Mouse (Mus musculus): Measurements from ENCODE around the gene B3gat3. TPM values are rescaled to one million over a fixed set of nuclear protein-coding genes. Genes with fewer than 3 reads are reported as not detected.

B3gat3 gene
- polyA plus RNA-seq, 1 experiment from 2014 or later, result 37.8 TPM

DNA sequence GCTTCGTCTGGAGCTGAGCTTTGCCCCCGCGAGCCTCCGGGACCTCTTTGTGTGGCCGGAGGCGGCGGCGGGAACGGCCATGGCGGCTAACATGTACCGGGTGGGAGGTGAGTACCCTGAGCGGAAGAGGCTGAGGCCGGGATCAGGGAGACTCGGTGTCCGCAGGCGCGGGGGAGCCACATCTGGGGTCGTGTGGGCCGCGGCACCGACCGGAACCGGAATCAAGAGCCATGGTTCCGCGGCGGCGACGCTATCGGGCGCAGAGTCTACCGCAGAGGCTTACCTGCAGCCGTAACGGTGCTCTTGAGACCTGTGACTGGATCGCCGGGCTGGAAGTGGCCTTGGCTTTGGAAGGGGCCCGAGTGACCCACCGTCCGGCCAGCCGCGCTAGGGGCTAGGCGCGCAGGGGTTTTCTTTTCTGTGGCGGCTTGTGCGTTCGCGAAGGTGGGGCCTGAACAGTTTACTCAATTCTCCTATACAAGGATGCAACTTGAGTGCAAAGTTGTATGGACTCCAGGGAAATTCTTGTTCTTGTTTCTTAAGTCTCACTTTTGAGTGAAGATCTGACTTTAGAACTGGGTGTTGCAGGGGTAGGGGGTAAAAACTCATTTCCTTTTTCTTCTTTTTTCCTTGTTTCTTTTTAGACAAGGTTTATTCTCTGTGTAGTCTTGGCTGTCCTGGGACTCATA, 22.2 kb downstream of the B3gat3 start:
- Histone ChIP-seq H3K9ac (peak overlapping the region; percentile 99), H3K36me3 (ENCODE audit: insufficient read depth) (peaks cover 62% of the 10 kb centered on the region), H3K9me3 (ENCODE audit: low read depth, low read length) (no peaks in the 10 kb centered on the region), H3K4me3 (ENCODE audit: low read depth, low read length) (peak overlapping the region; percentile 96), H3K4me2 (peak overlapping the region; percentile 82), H3K27ac (ENCODE audit: low read depth) (peak overlapping the region; percentile 99), H3K4me1 (ENCODE audit: insufficient read depth) (peaks cover 15% of the 10 kb centered on the region), H3K27me3 (ENCODE audit: insufficient read depth, low read length) (no peaks in the 10 kb centered on the region)
- under 1% methylated on average over 46 of the region's 46 CpGs for WGBS
- DNase-seq (peak; percentile 61), ATAC-seq (ENCODE audit: insufficient read depth) (peak; percentile 35)
- no peak for TF ChIP-seq CTCF (IDR thresholded peaks at IDR 0.05; ENCODE audit: low read depth)

DNA sequence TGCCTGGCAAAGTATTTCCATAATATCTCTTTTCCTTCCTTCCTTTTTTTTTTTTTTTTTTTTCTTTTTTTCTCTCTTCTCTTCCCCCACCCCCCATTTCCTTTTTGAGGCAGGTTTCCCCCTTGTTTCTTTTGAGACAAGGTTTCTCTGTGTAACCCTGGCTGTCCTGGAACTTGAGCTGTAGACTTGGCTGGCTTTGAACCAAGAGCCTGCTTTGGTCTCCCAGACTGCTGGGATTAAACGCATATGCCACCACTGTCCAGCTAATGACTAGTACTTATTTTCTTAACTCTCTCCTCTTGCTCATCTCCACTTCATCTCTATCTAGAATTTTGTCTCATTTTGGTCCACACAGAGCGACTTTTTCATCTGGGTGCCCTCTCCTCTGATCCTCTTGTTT, 22.9 kb downstream of the B3gat3 start:
- Histone ChIP-seq H3K4me1 (ENCODE audit: insufficient read depth) (peaks cover 15% of the 10 kb centered on the region), H3K9me3 (ENCODE audit: low read depth, low read length) (no peaks in the 10 kb centered on the region), H3K4me2 (peak overlapping the region; percentile 82), H3K36me3 (ENCODE audit: insufficient read depth) (peaks cover 65% of the 10 kb centered on the region), H3K27me3 (ENCODE audit: insufficient read depth, low read length) (no peaks in the 10 kb centered on the region), H3K27ac (ENCODE audit: low read depth) (peak overlapping the region; percentile 99; the same call in 1 of the 2 replicates), H3K9ac (peak overlapping the region; percentile 99), H3K4me3 (ENCODE audit: low read depth, low read length) (peak overlapping the region; percentile 96)
- 49% methylated on average over 2 of the region's 2 CpGs for WGBS
- DNase-seq (peak; percentile 15), ATAC-seq (ENCODE audit: insufficient read depth) (no peak)
- TF ChIP-seq CTCF (IDR thresholded peaks at IDR 0.05; ENCODE audit: low read depth), result no peak

DNA sequence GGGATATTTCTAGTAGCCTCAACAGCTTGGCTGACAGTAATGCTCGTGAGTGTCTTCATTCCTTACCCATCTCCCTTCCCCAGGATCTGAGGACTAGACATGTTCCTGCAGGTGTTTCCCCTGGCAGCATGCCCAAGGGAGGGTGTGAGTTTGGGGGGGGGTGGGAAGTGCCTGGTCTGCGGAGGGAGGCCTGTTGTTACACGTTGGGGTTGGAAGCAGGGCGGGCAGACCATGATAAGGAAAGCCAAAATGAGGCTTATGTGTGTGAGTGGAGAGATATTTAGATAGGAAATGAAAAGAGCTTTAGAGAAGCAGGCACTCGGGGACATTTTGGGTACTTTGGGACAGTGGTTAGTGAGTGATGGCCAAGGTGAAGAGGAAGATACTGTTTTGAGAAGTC, 23.9 kb downstream of the B3gat3 start:
- Histone ChIP-seq H3K4me3 (ENCODE audit: low read depth, low read length) (peak overlapping the region; percentile 96), H3K9ac (peak overlapping the region; percentile 99), H3K4me1 (ENCODE audit: insufficient read depth) (peaks cover 15% of the 10 kb centered on the region), H3K4me2 (peak overlapping the region; percentile 82), H3K27me3 (ENCODE audit: insufficient read depth, low read length) (no peaks in the 10 kb centered on the region), H3K9me3 (ENCODE audit: low read depth, low read length) (no peaks in the 10 kb centered on the region), H3K27ac (ENCODE audit: low read depth) (0 out of 2 replicates have a peak overlapping the region, but pooled peaks have one; percentile 19), H3K36me3 (ENCODE audit: insufficient read depth) (peaks cover 65% of the 10 kb centered on the region)
- ATAC-seq (ENCODE audit: insufficient read depth) (no peak), DNase-seq (peak; percentile 22)
- no peak for TF ChIP-seq CTCF (IDR thresholded peaks at IDR 0.05; ENCODE audit: low read depth)
- 24% methylated on average over 5 of the region's 5 CpGs for WGBS

GRCm38 (mm10) chr19:8944750-8945149, 24.6 kb downstream of the B3gat3 start:
- ATAC-seq (ENCODE audit: insufficient read depth), result no peak
- Histone ChIP-seq H3K4me3 (ENCODE audit: low read depth, low read length) (peak overlapping the region; percentile 26), H3K9me3 (ENCODE audit: low read depth, low read length) (no peaks in the 10 kb centered on the region), H3K4me1 (ENCODE audit: insufficient read depth) (peaks cover 15% of the 10 kb centered on the region), H3K27me3 (ENCODE audit: insufficient read depth, low read length) (no peaks in the 10 kb centered on the region), H3K36me3 (ENCODE audit: insufficient read depth) (peaks cover 62% of the 10 kb centered on the region), H3K4me2 (peak overlapping the region; percentile 82), H3K9ac (peak overlapping the region; percentile 37), H3K27ac (ENCODE audit: low read depth) (no peak overlapping the region)
- 23% methylated on average over 5 of the region's 5 CpGs for WGBS
- TF ChIP-seq CTCF (IDR thresholded peaks at IDR 0.05; ENCODE audit: low read depth), result no peak
- DNase-seq, result peak; percentile 93

- Histone ChIP-seq H3K27ac (ENCODE audit: low read depth) (no peak overlapping the region), H3K4me3 (ENCODE audit: low read depth, low read length) (peak overlapping the region; percentile 26), H3K4me2 (peak overlapping the region; percentile 82), H3K4me1 (ENCODE audit: insufficient read depth) (peaks cover 15% of the 10 kb centered on the region), H3K27me3 (ENCODE audit: insufficient read depth, low read length) (no peaks in the 10 kb centered on the region), H3K9ac (peak overlapping the region; percentile 37; the same call in 1 of the 2 replicates), H3K36me3 (ENCODE audit: insufficient read depth) (peaks cover 66% of the 10 kb centered on the region), H3K9me3 (ENCODE audit: low read depth, low read length) (no peaks in the 10 kb centered on the region)
- no peak for TF ChIP-seq CTCF (IDR thresholded peaks at IDR 0.05; ENCODE audit: low read depth)
- no peak for DNase-seq
- ATAC-seq (ENCODE audit: insufficient read depth), result no peak
- 71% methylated on average over 6 of the region's 6 CpGs for WGBS
Measured at GRCm38 (mm10) chr19:8945251-8945650, 25.1 kb downstream of the B3gat3 start.

DNA sequence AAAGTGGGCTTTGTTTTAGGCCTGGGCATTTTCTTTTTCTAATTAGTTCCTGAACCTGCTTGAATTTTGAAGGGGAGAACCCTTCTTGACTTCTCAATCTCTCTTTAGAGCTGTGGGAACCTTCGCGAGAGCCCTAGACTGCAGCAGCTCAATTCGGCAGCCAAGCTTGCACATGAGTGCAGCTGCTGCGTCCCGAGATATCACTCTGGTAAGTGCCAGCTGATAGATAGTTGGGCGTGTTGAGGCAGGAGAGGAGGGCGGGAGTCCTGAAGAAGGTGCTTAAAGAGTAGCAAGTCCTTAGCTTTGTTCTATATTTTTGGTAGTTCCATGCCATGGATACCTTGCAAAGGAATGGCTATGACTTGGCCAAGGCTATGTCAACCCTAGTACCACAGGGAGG, 26.8 kb downstream of the B3gat3 start:
- no peak for TF ChIP-seq CTCF (IDR thresholded peaks at IDR 0.05; ENCODE audit: low read depth)
- no peak for ATAC-seq (ENCODE audit: insufficient read depth)
- no peak for DNase-seq
- WGBS, result 83% methylated on average over 7 of the region's 7 CpGs
- Histone ChIP-seq H3K4me1 (ENCODE audit: insufficient read depth) (peaks cover 15% of the 10 kb centered on the region), H3K27me3 (ENCODE audit: insufficient read depth, low read length) (no peaks in the 10 kb centered on the region), H3K36me3 (ENCODE audit: insufficient read depth) (peaks cover 83% of the 10 kb centered on the region), H3K27ac (ENCODE audit: low read depth) (no peak overlapping the region), H3K9ac (no peak overlapping the region), H3K4me3 (ENCODE audit: low read depth, low read length) (no peak overlapping the region), H3K4me2 (no peak overlapping the region), H3K9me3 (ENCODE audit: low read depth, low read length) (no peaks in the 10 kb centered on the region)

GRCm38 (mm10) chr19:8950190-8950589, 30.0 kb downstream of the B3gat3 start:
- TF ChIP-seq CTCF (IDR thresholded peaks at IDR 0.05; ENCODE audit: low read depth), result no peak
- no peak overlapping the region for H3K4me2 ChIP-seq
- no peak for DNase-seq
- H3K9me3 ChIP-seq (ENCODE audit: low read depth, low read length), result no peaks in the 10 kb centered on the region
- no peak overlapping the region for H3K9ac ChIP-seq
- WGBS, result 91% methylated on average over 5 of the region's 5 CpGs
- ATAC-seq (ENCODE audit: insufficient read depth), result no peak
- peaks cover 78% of the 10 kb centered on the region for H3K36me3 ChIP-seq (ENCODE audit: insufficient read depth)
- H3K27ac ChIP-seq (ENCODE audit: low read depth), result no peak overlapping the region
- no peaks in the 10 kb centered on the region for H3K27me3 ChIP-seq (ENCODE audit: insufficient read depth, low read length)
- H3K4me1 ChIP-seq (ENCODE audit: insufficient read depth), result no peaks in the 10 kb centered on the region
- H3K4me3 ChIP-seq (ENCODE audit: low read depth, low read length), result no peak overlapping the region
